Mouse (Mus musculus) stomach, embryonic 15.5 days (tissue): ENCODE data around the gene Rlbp1. TPM values are rescaled to one million over a fixed set of nuclear protein-coding genes. Genes with fewer than 3 reads are reported as not detected.
A peak's percentile ranks its signal among the peaks of the same experiment; 100 is the strongest.

Experiments used
- ATAC-seq: fragments of 200-750 bp; cut with Nextera tagmentation; 2 replicates; pipeline ENCODE4 v1.8.0; 2017; ENCODE audit warnings: low read depth, moderate number of reproducible peaks, moderate TSS enrichment; ENCODE audit not compliant: insufficient read depth, low FRiP score
- H3K27ac ChIP-seq: fragments of 300-500 bp; sonication (generic); 2 replicates; pipeline ENCODE4 v1.5.1; 2015; ENCODE audit warnings: mild to moderate bottlenecking, inconsistent platforms
- H3K27me3 ChIP-seq: fragments of 300-500 bp; sonication (generic); replicated peaks from 2 replicates; pipeline ENCODE4 v1.6.1; 2015; ENCODE audit warnings: inconsistent platforms
- H3K36me3 ChIP-seq: fragments of 300-500 bp; sonication (generic); 2 replicates; pipeline ENCODE4 v1.6.1; 2015; ENCODE audit warnings: inconsistent platforms
- H3K4me1 ChIP-seq: fragments of 300-500 bp; sonication (generic); 2 replicates; pipeline ENCODE4 v1.6.1; 2015; ENCODE audit warnings: inconsistent platforms
- H3K4me2 ChIP-seq: fragments of 300-500 bp; sonication (generic); 2 replicates; pipeline ENCODE4 v1.6.1; 2015; ENCODE audit warnings: mild to moderate bottlenecking, inconsistent platforms
- H3K4me3 ChIP-seq: fragments of 300-500 bp; sonication (generic); replicated peaks from 2 replicates; pipeline ENCODE4 v1.5.1; 2015; ENCODE audit warnings: inconsistent platforms
- H3K9ac ChIP-seq: fragments of 300-500 bp; sonication (generic); 2 replicates; pipeline ENCODE4 v1.6.1; 2015; ENCODE audit warnings: inconsistent platforms
- H3K9me3 ChIP-seq: fragments of 300-500 bp; sonication (generic); 2 replicates; pipeline ENCODE4 v1.6.1; 2016; ENCODE audit warnings: inconsistent platforms
- WGBS: fragments of 180-500 bp; shearing (Covaris S2); methylation state at CpG from one replicate; pipeline ENCODE4 v1.1.7; 2015; 5-methylcytosine and 5-hydroxymethylcytosine counted together
- polyA plus RNA-seq: library from polyadenylated mRNA; unstranded; fragments of >200 nt; fragmentation: Nextera tagmentation; extraction: Ambion mirVana; gene quantifications from 2 replicates; pipeline ENCODE4 v1.2.1, GENCODE M21; 2015

The Rlbp1 gene
- 0.28 and 0.80 TPM in 2 replicates for polyA plus RNA-seq

DNA sequence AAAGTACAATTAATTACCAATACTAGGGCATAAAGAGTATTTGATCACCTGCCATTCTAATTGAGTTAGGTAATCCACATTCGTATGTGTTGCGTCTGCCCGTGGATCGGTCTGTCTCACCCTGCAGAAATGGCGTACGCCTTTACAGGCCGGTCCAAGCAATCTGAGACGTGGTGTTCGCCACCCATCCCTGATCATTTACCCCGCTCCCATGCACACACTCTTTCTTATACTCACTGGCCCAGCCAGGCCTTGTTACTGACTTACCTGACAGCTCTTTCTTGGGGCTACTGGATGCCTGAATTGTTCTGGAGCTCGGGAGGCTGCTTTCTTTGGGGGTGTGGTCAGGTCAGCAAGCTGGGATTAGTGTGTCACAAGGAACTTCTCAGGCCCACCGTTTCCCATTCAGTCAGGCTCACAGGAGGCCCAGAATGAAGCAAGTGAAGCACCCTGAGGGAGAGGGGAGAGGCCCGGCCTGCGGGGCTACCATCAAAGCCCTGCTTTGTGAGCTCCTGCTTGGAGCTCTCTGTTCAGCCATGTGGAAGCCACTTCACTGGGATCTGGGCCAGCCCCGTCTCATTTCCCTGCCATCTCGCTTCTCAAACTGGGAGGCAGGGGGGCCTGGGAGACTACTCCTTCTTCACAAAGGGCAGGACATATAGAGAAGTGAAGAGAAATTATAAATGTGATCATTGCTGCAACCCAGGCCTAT is at the start of gene Rlbp1:
TSS of gene Rlbp1 (minus strand) at position 627 of the 712 bp plus-strand sequence.
- no peak within 1 kb of the TSS for H3K9ac ChIP-seq
- 71% methylated on average over 16 of the region's 16 CpGs for WGBS

DNA sequence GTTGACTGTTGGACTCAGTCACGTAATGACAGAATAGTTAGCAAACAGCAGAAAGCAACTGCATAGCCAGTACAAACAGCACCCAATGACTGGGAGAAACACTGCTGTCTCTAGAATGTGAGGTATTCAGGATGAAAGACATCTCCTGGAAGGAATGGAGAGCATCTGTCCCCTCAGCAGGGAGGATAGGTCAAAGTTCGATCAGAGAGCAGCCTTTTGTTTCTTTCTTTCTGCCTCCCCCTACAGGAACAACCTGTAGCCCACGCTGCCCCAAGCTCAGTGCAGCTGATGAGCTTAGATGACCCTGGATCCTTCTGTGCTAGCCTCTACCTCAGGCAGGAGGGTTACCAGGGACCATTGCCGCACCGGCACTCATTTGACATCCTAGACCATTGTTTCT is 41.4 kb upstream of the Rlbp1 start:
- H3K36me3 ChIP-seq = 0 out of 2 replicates have a peak, but pooled peaks cover 4% of the 10 kb centered on the region
- no peaks in the 10 kb centered on the region for H3K4me1 ChIP-seq
- H3K27ac ChIP-seq = no peak overlapping the region
- no peak overlapping the region for H3K9ac ChIP-seq
- no peak overlapping the region for H3K4me2 ChIP-seq
- no peaks in the 10 kb centered on the region for H3K27me3 ChIP-seq
- WGBS = 62% methylated on average over 5 of the region's 5 CpGs
- no peaks in the 10 kb centered on the region for H3K9me3 ChIP-seq
- no peak for ATAC-seq
- H3K4me3 ChIP-seq = no peak overlapping the region

More for the DNA sequence above, at the start of gene Rlbp1:
- Histone ChIP-seq H3K27ac (no peak within 1 kb of the TSS), H3K4me1 (peaks cover 3% of the 10 kb centered on the region; the same call in 1 of the 2 replicates), H3K4me2 (no peak within 1 kb of the TSS), H3K27me3 (no peaks in the 10 kb centered on the region), H3K9me3 (no peaks in the 10 kb centered on the region), H3K4me3 (no peak within 1 kb of the TSS), H3K36me3 (no peaks in the 10 kb centered on the region)
- ATAC-seq = no peak

DNA sequence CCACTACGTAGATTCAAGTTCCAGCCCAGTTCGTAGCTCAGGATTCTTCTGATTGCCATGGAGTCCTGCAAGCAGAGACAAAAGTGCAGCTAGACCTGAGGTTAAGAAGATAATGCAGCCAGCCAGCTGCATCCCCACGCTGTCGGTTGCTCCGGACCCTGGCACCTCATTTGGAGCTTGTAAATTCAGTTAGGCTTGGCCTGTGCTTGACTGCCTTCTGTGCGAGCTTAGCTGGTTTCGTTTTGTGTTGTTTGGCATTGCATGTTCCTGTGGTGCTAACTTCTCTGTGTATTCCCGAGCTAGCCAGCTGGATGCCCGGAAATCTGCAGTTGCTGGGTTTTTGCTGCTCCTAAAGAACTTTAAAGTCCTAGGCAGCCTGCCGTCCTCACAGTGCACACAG is 39.0 kb upstream of the Rlbp1 start:
- Histone ChIP-seq H3K9ac (no peak overlapping the region), H3K4me3 (no peak overlapping the region), H3K27ac (no peak overlapping the region), H3K4me1 (no peaks in the 10 kb centered on the region), H3K9me3 (no peaks in the 10 kb centered on the region), H3K4me2 (no peak overlapping the region), H3K27me3 (no peaks in the 10 kb centered on the region), H3K36me3 (0 out of 2 replicates have a peak, but pooled peaks cover 4% of the 10 kb centered on the region)
- ATAC-seq = no peak
- 83% methylated on average over 10 of the region's 10 CpGs for WGBS

DNA sequence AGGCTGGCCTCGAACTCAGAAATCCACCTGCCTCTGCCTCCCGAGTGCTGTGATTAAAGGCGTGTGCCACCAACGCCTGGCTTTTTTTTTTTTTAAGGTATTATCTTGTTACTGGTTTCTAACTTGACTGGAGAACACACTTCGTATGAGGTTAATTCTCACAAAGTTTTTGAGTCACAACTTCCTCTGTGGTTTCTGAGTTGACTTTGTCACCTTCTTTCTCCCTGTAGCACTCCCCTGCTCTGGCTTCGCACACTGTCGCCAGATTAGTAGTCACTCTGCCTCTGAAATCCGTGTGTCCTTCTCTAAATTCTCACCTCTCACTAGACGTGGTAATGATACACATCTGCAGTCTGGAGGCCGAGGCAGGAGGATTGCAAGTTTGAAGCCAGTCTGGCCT is 36.0 kb upstream of the Rlbp1 start:
- Histone ChIP-seq H3K27ac (no peak overlapping the region), H3K4me2 (no peak overlapping the region), H3K36me3 (0 out of 2 replicates have a peak, but pooled peaks cover 4% of the 10 kb centered on the region), H3K27me3 (no peaks in the 10 kb centered on the region), H3K9me3 (no peaks in the 10 kb centered on the region), H3K9ac (no peak overlapping the region), H3K4me3 (no peak overlapping the region), H3K4me1 (no peaks in the 10 kb centered on the region)
- WGBS = 88% methylated on average over 10 of the region's 10 CpGs
- no peak for ATAC-seq

DNA sequence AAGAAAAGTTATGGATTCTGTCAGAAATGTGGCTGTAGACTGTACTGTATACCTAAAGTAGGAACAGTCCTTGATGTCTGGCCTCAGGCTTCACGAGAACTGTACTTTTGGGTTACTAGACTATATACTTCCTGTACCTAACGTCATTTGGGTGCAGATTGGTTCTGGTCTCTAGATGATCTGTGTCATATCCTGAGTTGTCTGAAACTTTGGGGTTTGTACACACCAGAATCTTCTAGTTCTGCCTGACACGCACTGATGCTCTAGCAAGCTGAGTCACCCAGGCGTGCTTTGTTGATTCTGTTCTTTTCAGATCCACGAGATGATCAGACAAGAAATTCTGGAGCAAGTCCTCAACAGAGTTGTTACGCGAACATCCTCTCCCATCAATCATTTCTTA is 33.1 kb upstream of the Rlbp1 start:
- H3K9me3 ChIP-seq = no peaks in the 10 kb centered on the region
- H3K27ac ChIP-seq = no peak overlapping the region
- H3K4me1 ChIP-seq = no peaks in the 10 kb centered on the region
- H3K4me2 ChIP-seq = no peak overlapping the region
- H3K9ac ChIP-seq = no peak overlapping the region
- H3K27me3 ChIP-seq = no peaks in the 10 kb centered on the region
- H3K4me3 ChIP-seq = no peak overlapping the region
- H3K36me3 ChIP-seq = 0 out of 2 replicates have a peak, but pooled peaks cover 4% of the 10 kb centered on the region
- no peak for ATAC-seq
- WGBS = 87% methylated on average over 7 of the region's 7 CpGs

DNA sequence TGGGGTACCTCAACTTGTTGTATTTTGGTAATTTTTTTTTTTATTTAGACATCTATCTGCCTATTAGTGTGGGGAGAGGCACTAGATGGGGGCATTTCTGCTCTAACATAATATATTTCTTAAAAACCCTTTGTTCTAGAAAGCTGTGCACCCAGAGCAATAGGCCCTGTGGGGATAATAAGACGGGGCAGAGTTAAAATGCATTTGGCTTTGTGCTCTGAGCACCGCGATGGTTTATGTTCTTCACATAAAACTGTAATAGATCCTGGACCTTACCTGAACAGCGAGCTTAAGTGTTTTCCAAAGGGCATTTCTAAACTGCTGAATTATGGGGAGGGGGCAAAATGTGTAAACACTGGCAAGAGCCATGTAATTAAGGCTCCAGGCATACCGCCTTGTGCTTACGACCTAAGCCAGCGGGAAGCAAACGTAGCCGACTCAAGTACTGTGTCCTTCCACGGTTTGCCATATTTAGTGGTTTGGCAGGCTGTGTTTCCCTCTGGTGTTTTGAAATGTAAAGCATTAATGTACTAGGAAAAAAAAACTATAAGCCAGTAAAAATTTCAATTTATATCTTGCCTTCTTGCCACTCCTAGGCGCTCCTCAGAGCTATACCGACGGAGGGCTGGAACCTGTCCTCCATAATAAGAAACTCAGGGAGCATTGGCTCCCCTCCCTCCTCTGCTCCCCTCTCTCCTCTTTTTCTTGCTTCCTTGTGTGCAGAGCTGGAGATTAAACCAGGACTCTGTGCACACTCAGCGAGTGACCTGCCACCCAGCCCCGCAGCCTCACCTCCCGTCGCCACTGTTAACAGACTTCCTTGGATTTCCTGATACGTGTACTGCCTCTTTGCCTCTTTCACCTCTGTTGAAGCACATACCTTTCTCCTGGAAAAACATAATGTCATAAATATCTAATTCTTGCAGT is 27.9 kb upstream of the Rlbp1 start:
- no peak overlapping the region for H3K4me3 ChIP-seq
- no peak overlapping the region for H3K9ac ChIP-seq
- H3K4me1 ChIP-seq = no peaks in the 10 kb centered on the region
- H3K27me3 ChIP-seq = no peaks in the 10 kb centered on the region
- peak; percentile 63; the same call in 1 of the 2 replicates for ATAC-seq
- WGBS = 69% methylated on average over 18 of the region's 18 CpGs
- no peaks in the 10 kb centered on the region for H3K9me3 ChIP-seq
- no peak overlapping the region for H3K27ac ChIP-seq
- no peak overlapping the region for H3K4me2 ChIP-seq
- no peaks in the 10 kb centered on the region for H3K36me3 ChIP-seq

DNA sequence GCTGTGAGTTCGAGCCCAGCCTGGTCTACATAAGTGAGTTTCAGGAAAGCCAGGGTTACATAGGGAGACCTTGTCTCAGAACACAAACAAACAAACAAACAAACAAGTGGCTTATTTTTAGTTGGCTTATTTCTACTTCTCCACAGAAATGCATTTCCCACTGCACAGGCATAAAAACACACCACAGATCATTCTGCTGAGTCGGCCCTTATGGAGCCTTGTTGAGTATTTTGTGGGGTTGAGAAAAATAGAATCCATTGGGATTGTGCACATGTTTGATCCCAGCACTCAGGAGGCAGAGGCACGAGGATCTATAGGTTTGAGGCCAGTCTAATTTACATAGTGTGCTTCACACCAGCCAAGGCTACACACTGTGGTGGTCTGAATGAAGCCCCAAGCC is 13.4 kb upstream of the Rlbp1 start:
- Histone ChIP-seq H3K27me3 (no peaks in the 10 kb centered on the region), H3K4me1 (no peaks in the 10 kb centered on the region), H3K9me3 (no peaks in the 10 kb centered on the region), H3K36me3 (no peaks in the 10 kb centered on the region), H3K9ac (no peak overlapping the region), H3K4me2 (no peak overlapping the region), H3K27ac (no peak overlapping the region), H3K4me3 (no peak overlapping the region)
- WGBS = 79% methylated on average over 3 of the region's 3 CpGs
- ATAC-seq = no peak

DNA sequence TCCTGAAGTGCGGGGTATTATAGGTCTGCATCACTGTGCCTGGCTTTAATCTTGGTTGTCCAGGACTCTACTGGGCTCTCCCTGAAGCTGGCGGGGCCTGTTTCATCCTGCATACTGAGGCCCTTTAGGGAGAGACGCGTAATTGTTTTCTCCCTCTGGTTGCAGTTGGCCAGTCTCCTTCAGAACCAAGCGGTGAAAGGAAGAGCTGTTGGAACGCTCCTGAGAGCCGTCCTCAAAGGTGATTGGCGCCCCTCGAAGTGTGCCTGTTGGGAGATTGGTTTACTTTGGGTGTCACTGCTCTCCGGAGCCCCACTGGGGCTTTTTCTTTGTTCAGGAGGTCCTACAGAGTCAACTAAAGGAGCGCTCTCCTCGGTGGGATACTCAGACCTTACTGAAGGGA is 12.1 kb upstream of the Rlbp1 start:
- Histone ChIP-seq H3K36me3 (no peaks in the 10 kb centered on the region), H3K4me3 (no peak overlapping the region), H3K27me3 (no peaks in the 10 kb centered on the region), H3K9ac (no peak overlapping the region), H3K4me2 (no peak overlapping the region), H3K4me1 (no peaks in the 10 kb centered on the region), H3K9me3 (no peaks in the 10 kb centered on the region), H3K27ac (no peak overlapping the region)
- WGBS = 73% methylated on average over 12 of the region's 12 CpGs
- ATAC-seq = no peak

DNA sequence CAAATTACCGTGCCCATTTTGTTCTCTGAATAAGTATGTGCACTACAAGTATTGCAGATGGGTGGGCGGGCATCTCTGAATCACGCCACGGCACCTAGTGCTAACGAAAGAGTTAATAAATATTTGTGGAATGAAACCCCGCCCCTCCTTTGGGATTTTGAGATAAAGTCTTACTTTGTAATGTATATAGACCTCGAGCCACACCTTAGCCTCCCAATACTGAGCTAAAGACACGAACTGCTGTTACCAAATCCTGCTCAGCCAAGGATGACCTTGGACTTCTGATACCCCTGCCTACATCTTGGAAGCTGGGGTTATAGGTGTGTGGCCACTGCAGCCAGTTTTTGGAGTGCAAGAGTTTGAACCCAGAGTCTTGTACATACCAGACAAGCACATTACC is 11.6 kb upstream of the Rlbp1 start:
- no peaks in the 10 kb centered on the region for H3K9me3 ChIP-seq
- H3K4me2 ChIP-seq = no peak overlapping the region
- H3K27me3 ChIP-seq = no peaks in the 10 kb centered on the region
- no peak overlapping the region for H3K27ac ChIP-seq
- H3K36me3 ChIP-seq = no peaks in the 10 kb centered on the region
- H3K4me3 ChIP-seq = no peak overlapping the region
- ATAC-seq = 0 out of 2 replicates have a peak, but pooled peaks have one; percentile 39
- 61% methylated on average over 8 of the region's 8 CpGs for WGBS
- no peaks in the 10 kb centered on the region for H3K4me1 ChIP-seq
- H3K9ac ChIP-seq = no peak overlapping the region

DNA sequence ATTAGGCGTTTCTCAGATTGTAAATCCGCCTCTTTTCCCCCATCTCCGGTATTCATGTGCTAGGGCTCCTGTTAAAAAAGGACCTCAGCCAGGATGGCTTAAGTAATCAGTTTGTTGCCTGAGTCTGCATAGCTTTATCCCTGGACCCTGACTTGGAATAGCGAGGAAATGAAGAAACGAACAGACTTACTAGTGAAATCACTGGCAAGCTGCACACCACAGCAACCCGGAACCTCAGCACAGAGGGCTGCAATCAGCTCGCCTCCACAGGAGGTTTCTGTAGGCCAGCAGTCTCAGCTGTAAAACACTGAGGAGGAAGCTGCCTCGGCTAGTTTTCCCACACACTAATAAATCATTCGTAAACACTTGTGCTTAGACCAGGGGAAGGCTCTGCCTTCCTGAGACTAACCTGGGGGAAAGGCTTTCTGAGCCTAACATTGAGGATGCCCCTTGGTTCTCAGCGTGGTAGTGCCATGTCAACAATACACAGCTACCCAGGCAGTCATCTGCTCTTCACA is 10.7 kb upstream of the Rlbp1 start:
- no peak overlapping the region for H3K27ac ChIP-seq
- no peaks in the 10 kb centered on the region; the same call in 1 of the 2 replicates for H3K4me1 ChIP-seq
- H3K9ac ChIP-seq = no peak overlapping the region
- H3K4me2 ChIP-seq = no peak overlapping the region
- no peak for ATAC-seq
- no peaks in the 10 kb centered on the region for H3K36me3 ChIP-seq
- H3K4me3 ChIP-seq = no peak overlapping the region
- no peaks in the 10 kb centered on the region for H3K27me3 ChIP-seq
- no peaks in the 10 kb centered on the region for H3K9me3 ChIP-seq
- 62% methylated on average over 10 of the region's 10 CpGs for WGBS

DNA sequence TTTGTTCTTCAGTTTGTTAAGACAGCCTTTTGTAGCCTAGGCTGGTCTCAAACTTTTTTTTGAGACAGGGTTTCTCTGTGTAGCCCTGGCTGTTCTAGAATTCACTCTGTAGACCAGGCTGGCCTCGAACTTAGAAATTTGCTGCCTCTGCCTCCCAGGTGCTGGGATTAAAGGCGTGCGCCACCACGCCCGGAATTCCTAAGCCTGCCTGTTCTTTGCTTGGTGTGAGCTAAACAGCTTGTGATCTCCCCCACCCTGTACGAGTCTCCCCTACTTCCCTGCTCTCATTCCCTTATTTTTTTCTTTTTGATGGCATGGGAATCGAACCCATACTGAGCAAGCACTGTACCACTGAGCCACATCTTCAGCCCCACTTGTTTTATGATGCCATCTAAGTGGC is 8.3 kb upstream of the Rlbp1 start:
- 81% methylated on average over 7 of the region's 7 CpGs for WGBS
- Histone ChIP-seq H3K9ac (no peak overlapping the region), H3K4me3 (no peak overlapping the region), H3K9me3 (no peaks in the 10 kb centered on the region), H3K36me3 (no peaks in the 10 kb centered on the region), H3K4me1 (peaks cover 3% of the 10 kb centered on the region; the same call in 1 of the 2 replicates), H3K4me2 (no peak overlapping the region), H3K27me3 (no peaks in the 10 kb centered on the region), H3K27ac (no peak overlapping the region)
- no peak for ATAC-seq

DNA sequence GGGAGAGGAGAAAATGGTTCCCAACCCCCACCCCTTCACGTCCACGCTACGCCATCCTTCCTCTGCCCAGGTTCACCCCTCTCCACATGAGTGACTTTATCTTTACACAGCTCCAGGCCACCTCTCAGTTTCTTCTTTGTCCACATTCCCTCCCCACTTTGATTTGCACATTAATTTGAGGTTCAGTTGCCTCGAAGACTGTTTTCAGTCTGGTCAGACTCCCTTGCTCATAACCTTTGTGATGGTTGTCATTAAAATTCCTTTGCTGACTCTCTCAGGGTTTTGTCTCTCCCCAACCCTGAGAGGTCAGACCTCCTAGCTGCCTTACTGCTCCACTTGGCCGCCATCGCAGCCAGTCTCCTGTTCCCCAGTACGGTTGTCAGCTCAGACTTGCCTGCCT is 7.8 kb upstream of the Rlbp1 start:
- no peak overlapping the region for H3K9ac ChIP-seq
- no peaks in the 10 kb centered on the region for H3K9me3 ChIP-seq
- H3K4me1 ChIP-seq = peaks cover 3% of the 10 kb centered on the region; the same call in 1 of the 2 replicates
- ATAC-seq = no peak
- 79% methylated on average over 7 of the region's 7 CpGs for WGBS
- no peak overlapping the region for H3K4me3 ChIP-seq
- no peaks in the 10 kb centered on the region for H3K27me3 ChIP-seq
- H3K36me3 ChIP-seq = no peaks in the 10 kb centered on the region
- H3K27ac ChIP-seq = no peak overlapping the region
- no peak overlapping the region for H3K4me2 ChIP-seq
